Mouse (Mus musculus) small intestine, adult 2 months (tissue): ENCODE results near the gene Pigq. TPM values are rescaled to one million over a fixed set of nuclear protein-coding genes. Genes with fewer than 3 reads are reported as not detected.

Source experiments
- H3K27ac ChIP-seq: fragments of 200-500 bp; 2 replicates; pipeline ENCODE4 v1.5.1; 2012; ENCODE audit warnings: low read depth, low read length, control low read depth, inconsistent platforms; ENCODE audit not compliant: insufficient read depth
- H3K27me3 ChIP-seq: fragments of 200-500 bp; 2 replicates; pipeline ENCODE4 v1.6.1; 2012; ENCODE audit warnings: mild to moderate bottlenecking, moderate library complexity, low read length, inconsistent platforms; ENCODE audit not compliant: control insufficient read depth, insufficient read depth
- H3K36me3 ChIP-seq: fragments of 200-500 bp; 2 replicates; pipeline ENCODE4 v1.6.1; 2012; ENCODE audit warnings: mild to moderate bottlenecking, low read length, control low read depth, inconsistent platforms; ENCODE audit not compliant: control insufficient read depth, insufficient read depth
- H3K4me1 ChIP-seq: fragments of 200-500 bp; 2 replicates; pipeline ENCODE4 v1.6.1; 2012; ENCODE audit warnings: low read length, inconsistent platforms, mixed read lengths; ENCODE audit not compliant: control insufficient read depth, insufficient read depth, insufficient read length
- H3K4me3 ChIP-seq: fragments of 200-500 bp; 2 replicates; pipeline ENCODE4 v1.5.1; 2012; ENCODE audit warnings: low read depth, mild to moderate bottlenecking, control low read depth, inconsistent platforms, low read length, moderate library complexity
- CTCF ChIP-seq: fragments of 200-500 bp; IDR thresholded peaks from 2 replicates; pipeline ENCODE4 v1.5.1; 2012; ENCODE audit warnings: low read depth, mild to moderate bottlenecking, control low read depth, inconsistent platforms, low read length, moderate library complexity, mixed read lengths; ENCODE audit not compliant: insufficient replicate concordance, insufficient read length; ENCODE audit errors: extremely low read depth
- POLR2A ChIP-seq: fragments of 200-500 bp; IDR thresholded peaks from 2 replicates; pipeline ENCODE4 v1.6.1; 2012; ENCODE audit warnings: low read depth, mild to moderate bottlenecking, control low read depth, inconsistent platforms, low read length, moderate library complexity
- WGBS: fragments of 180-500 bp; shearing (Covaris S2); methylation state at CpG from one replicate; pipeline ENCODE4 v1.1.7; 2018; 5-methylcytosine and 5-hydroxymethylcytosine counted together
- polyA plus RNA-seq: library from polyadenylated mRNA; depleted of rRNA; stranded (reverse); fragments of >200 nt; gene quantifications from 2 replicates; pipeline ENCODE4 v1.2.3, GENCODE M21; 2012

Pigq gene
- polyA plus RNA-seq, 1 experiment = 74.1 TPM

GRCm38 (mm10) chr17:25967652-25968051 is 22.9 kb upstream of the Pigq start:
- Histone ChIP-seq H3K27ac (no peak overlapping the region), H3K4me3 (no peak overlapping the region), H3K4me1 (peaks cover 13% of the 10 kb centered on the region; the same call in 1 of the 2 replicates), H3K36me3 (peaks cover 15% of the 10 kb centered on the region), H3K27me3 (no peaks in the 10 kb centered on the region)
- WGBS = 19% methylated on average over 3 of the region's 3 CpGs
- no peak for TF ChIP-seq POLR2A
- TF ChIP-seq CTCF = no peak

- H3K27me3 ChIP-seq = no peaks in the 10 kb centered on the region
- H3K4me3 ChIP-seq = no peak overlapping the region
- H3K4me1 ChIP-seq = peaks cover 7% of the 10 kb centered on the region; the same call in 1 of the 2 replicates
- TF ChIP-seq POLR2A = no peak
- no peak for TF ChIP-seq CTCF
- WGBS = 75% methylated on average over 7 of the region's 7 CpGs
- peaks cover 32% of the 10 kb centered on the region for H3K36me3 ChIP-seq
- H3K27ac ChIP-seq = no peak overlapping the region
These were observed 19.5 kb upstream of the Pigq start for GRCm38 (mm10) chr17:25964271-25964670.

- Histone ChIP-seq H3K27ac (no peak overlapping the region), H3K4me1 (no peaks in the 10 kb centered on the region), H3K27me3 (no peaks in the 10 kb centered on the region), H3K4me3 (no peak overlapping the region), H3K36me3 (peaks cover 36% of the 10 kb centered on the region)
- 97% methylated on average over 7 of the region's 7 CpGs for WGBS
- no peak for TF ChIP-seq CTCF
- TF ChIP-seq POLR2A = no peak
These were observed 17.7 kb upstream of the Pigq start for GRCm38 (mm10) chr17:25962413-25962905.

GRCm38 (mm10) chr17:25961566-25961965 is 16.8 kb upstream of the Pigq start:
- Histone ChIP-seq H3K4me3 (no peak overlapping the region), H3K36me3 (peaks cover 36% of the 10 kb centered on the region), H3K27me3 (no peaks in the 10 kb centered on the region), H3K27ac (no peak overlapping the region), H3K4me1 (no peaks in the 10 kb centered on the region)
- 93% methylated on average over 5 of the region's 5 CpGs for WGBS
- no peak for TF ChIP-seq CTCF
- TF ChIP-seq POLR2A = no peak

GRCm38 (mm10) chr17:25959630-25960467 is 15.1 kb upstream of the Pigq start:
- no peaks in the 10 kb centered on the region for H3K4me1 ChIP-seq
- peaks cover 33% of the 10 kb centered on the region for H3K36me3 ChIP-seq
- H3K27ac ChIP-seq = no peak overlapping the region
- TF ChIP-seq CTCF = no peak
- no peak overlapping the region for H3K4me3 ChIP-seq
- WGBS = 91% methylated on average over 23 of the region's 23 CpGs
- no peaks in the 10 kb centered on the region for H3K27me3 ChIP-seq

- Histone ChIP-seq H3K27me3 (no peaks in the 10 kb centered on the region), H3K4me3 (no peak overlapping the region), H3K4me1 (no peaks in the 10 kb centered on the region), H3K27ac (no peak overlapping the region), H3K36me3 (peaks cover 28% of the 10 kb centered on the region)
- TF ChIP-seq CTCF = no peak
- TF ChIP-seq POLR2A = no peak
- WGBS = 93% methylated on average over 11 of the region's 11 CpGs
These were observed 14.2 kb upstream of the Pigq start for GRCm38 (mm10) chr17:25958771-25959494.

GRCm38 (mm10) chr17:25957586-25958051 is 12.9 kb upstream of the Pigq start:
- Histone ChIP-seq H3K4me3 (no peak overlapping the region), H3K27ac (no peak overlapping the region), H3K27me3 (no peaks in the 10 kb centered on the region; the same call in 1 of the 2 replicates), H3K36me3 (peaks cover 22% of the 10 kb centered on the region), H3K4me1 (no peaks in the 10 kb centered on the region)
- 84% methylated on average over 14 of the region's 14 CpGs for WGBS
- no peak for TF ChIP-seq CTCF
- TF ChIP-seq POLR2A = no peak
